Mouse (Mus musculus) neural tube, embryonic 15.5 days (tissue): ENCODE measurements around the gene Zbtb48. TPM values are rescaled to one million over a fixed set of nuclear protein-coding genes. Genes with fewer than 3 reads are reported as not detected.
A peak's percentile ranks its signal among the peaks of the same experiment; 100 is the strongest.
"Not testable (repeated sequence)": the region's sequence is repeated elsewhere in the genome, so short reads cannot be mapped to it uniquely, and the experiment has no call there.

ENCODE experiments used
- ATAC-seq: fragments of 200-750 bp; cut with Nextera tagmentation; 2 replicates; pipeline ENCODE4 v1.8.0; 2017; ENCODE audit warnings: mild to moderate bottlenecking, moderate TSS enrichment, moderate library complexity; ENCODE audit not compliant: low FRiP score
- H3K27ac ChIP-seq: fragments of 300-500 bp; sonication (generic); replicated peaks from 2 replicates; pipeline ENCODE4 v1.5.1; 2015; ENCODE audit warnings: mild to moderate bottlenecking, inconsistent platforms
- H3K27me3 ChIP-seq: fragments of 300-500 bp; sonication (generic); replicated peaks from 2 replicates; pipeline ENCODE4 v1.6.1; 2015; ENCODE audit warnings: inconsistent platforms
- H3K36me3 ChIP-seq: fragments of 300-500 bp; sonication (generic); 2 replicates; pipeline ENCODE4 v1.6.1; 2015; ENCODE audit warnings: inconsistent platforms
- H3K4me1 ChIP-seq: fragments of 300-500 bp; sonication (generic); 2 replicates; pipeline ENCODE4 v1.6.1; 2015; ENCODE audit warnings: inconsistent platforms
- H3K4me2 ChIP-seq: fragments of 300-500 bp; sonication (generic); 2 replicates; pipeline ENCODE4 v1.6.1; 2015; ENCODE audit warnings: inconsistent platforms, mild to moderate bottlenecking, moderate library complexity
- H3K4me3 ChIP-seq: fragments of 300-500 bp; sonication (generic); replicated peaks from 2 replicates; pipeline ENCODE4 v1.5.1; 2015; ENCODE audit warnings: mild to moderate bottlenecking, inconsistent platforms
- H3K9ac ChIP-seq: fragments of 300-500 bp; sonication (generic); replicated peaks from 2 replicates; pipeline ENCODE4 v1.6.1; 2015; ENCODE audit warnings: mild to moderate bottlenecking, inconsistent platforms
- H3K9me3 ChIP-seq: fragments of 300-500 bp; sonication (generic); replicated peaks from 2 replicates; pipeline ENCODE4 v1.6.1; 2016; ENCODE audit warnings: inconsistent platforms
- WGBS: fragments of 180-500 bp; shearing (Covaris S2); methylation state at CpG from one replicate; pipeline ENCODE4 v1.1.7; 2015; ENCODE audit warnings: mixed read lengths; 5-methylcytosine and 5-hydroxymethylcytosine counted together
- polyA plus RNA-seq: library from polyadenylated mRNA; unstranded; fragments of >200 nt; fragmentation: Nextera tagmentation; extraction: Ambion mirVana; gene quantifications from 2 replicates; pipeline ENCODE4 v1.2.1, GENCODE M21; 2015

Zbtb48 gene
- polyA plus RNA-seq, 1 experiment from 2014 or later, result 15.9 TPM

DNA sequence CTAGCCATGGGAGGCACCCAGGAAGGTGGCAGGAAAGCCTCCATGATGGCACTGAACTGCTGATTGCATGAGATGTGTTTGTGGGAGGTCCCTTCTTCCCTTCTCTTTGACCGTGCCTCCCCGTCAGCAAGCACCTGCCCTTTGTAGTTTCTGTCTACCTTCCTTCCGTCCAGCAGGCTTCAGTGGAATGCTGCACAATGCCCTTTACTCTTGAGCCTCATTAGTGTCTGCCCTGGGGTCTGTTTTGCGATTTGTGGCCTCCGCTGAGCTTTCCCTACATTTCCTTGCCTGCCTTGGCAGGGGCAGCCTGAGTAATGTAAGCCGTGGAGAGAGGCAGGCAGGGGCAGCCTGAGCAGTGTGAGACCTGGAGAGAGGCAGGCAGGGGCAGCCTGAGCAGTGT, 17.1 kb upstream of the Zbtb48 start:
- Histone ChIP-seq H3K9ac (no peak overlapping the region), H3K4me2 (no peak overlapping the region), H3K9me3 (no peaks in the 10 kb centered on the region), H3K4me3 (no peak overlapping the region), H3K4me1 (peaks cover 16% of the 10 kb centered on the region), H3K27ac (no peak overlapping the region), H3K27me3 (no peaks in the 10 kb centered on the region), H3K36me3 (peaks cover 80% of the 10 kb centered on the region)
- ATAC-seq, result no peak
- WGBS, result 85% methylated on average over 6 of the region's 6 CpGs

DNA sequence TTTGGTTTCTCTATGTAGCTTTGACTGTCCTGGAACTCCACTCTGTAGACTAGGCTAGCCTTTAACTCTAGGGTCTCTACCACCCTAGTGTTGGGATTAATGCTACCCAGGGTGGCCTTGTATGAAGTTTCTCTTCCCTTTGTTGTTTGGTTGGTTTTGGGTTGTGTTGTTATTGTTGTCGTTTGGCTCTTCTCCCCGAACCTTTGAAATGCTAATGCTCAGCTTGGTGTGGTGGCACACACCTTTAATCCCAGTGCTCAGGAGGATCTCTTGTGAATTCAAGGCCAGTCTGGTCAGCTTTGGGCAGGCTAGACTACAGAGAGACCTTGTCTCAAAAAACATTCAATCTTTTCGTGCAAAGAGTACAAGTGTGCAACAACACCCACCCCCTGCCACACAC, 15.7 kb upstream of the Zbtb48 start:
- Histone ChIP-seq H3K27me3 (no peaks in the 10 kb centered on the region), H3K4me3 (no peak overlapping the region), H3K36me3 (peaks cover 69% of the 10 kb centered on the region), H3K4me1 (peaks cover 20% of the 10 kb centered on the region), H3K4me2 (no peak overlapping the region), H3K27ac (no peak overlapping the region), H3K9ac (no peak overlapping the region), H3K9me3 (no peaks in the 10 kb centered on the region)
- ATAC-seq, result no peak
- 85% methylated on average over 3 of the region's 3 CpGs for WGBS

DNA sequence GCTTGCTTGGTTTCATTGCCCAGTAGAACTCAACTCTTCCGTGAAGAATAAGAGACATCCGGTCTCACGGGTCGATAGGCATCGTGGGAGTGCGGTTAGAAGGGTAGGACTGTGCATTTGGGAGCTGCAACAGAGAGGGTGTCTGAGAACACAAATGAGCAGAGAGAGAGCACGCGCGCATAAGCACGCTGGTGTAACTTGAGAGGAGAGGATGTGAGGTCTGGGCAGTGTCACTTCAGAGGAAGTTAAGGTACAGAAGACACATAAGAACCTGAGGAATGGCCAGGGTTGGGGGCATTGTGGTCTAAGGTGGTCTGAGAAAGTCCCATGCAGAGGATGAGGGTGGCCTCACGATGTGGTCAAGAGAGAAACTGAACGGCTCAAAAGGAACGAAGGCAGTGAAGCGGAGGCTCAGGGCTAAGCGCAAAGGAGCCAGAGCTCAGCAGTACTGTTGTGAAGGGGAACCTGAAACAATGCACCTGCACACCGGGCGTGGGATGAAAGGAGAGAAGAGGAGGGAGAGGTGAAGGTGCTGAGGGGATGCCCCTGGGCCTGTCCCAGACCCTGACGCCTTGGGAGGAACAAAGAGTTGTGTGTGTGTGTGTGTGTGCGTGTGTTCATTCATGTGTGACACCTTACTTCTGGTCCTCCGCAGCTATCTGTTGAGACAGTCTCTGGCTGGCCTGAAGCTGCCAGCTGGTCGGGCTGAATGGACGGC, 14.6 kb upstream of the Zbtb48 start:
- no peak overlapping the region for H3K4me2 ChIP-seq
- H3K9ac ChIP-seq, result no peak overlapping the region
- no peak for ATAC-seq
- peaks cover 20% of the 10 kb centered on the region for H3K4me1 ChIP-seq
- H3K4me3 ChIP-seq, result no peak overlapping the region
- H3K27me3 ChIP-seq, result no peaks in the 10 kb centered on the region
- H3K9me3 ChIP-seq, result no peaks in the 10 kb centered on the region
- no peak overlapping the region for H3K27ac ChIP-seq
- peaks cover 58% of the 10 kb centered on the region for H3K36me3 ChIP-seq
- WGBS, result 94% methylated on average over 22 of the region's 22 CpGs

DNA sequence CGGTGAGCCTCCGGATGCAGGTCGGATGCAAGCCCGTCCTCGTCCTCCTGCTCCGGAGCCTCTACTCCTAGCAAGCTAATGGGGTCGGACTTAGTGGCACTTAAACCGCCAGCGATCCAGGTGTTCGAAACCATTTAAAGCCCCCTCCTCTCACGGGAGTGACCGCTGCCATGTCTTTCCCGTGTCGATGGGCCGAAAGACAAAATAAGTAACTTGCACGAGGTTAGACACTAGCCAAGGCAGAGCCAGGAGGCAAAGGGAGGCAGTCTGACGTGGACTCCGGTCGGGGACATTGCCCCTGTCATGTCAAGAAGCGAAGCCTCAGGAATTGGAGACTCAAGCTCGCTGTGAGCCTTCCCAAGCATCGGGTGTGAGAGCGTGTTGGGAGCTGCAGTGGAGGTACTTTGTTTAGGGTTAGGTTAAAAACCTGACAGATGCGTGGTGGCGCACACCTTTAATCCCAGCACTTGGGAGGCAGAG, 12.4 kb upstream of the Zbtb48 start:
- peaks cover 39% of the 10 kb centered on the region for H3K36me3 ChIP-seq
- ATAC-seq, result no peak
- 5% methylated on average over 25 of the region's 25 CpGs for WGBS
- peak overlapping the region; percentile 85 for H3K9ac ChIP-seq
- peak overlapping the region; percentile 95 for H3K4me2 ChIP-seq
- no peak overlapping the region for H3K27ac ChIP-seq
- no peaks in the 10 kb centered on the region for H3K27me3 ChIP-seq
- peak overlapping the region; percentile 97 for H3K4me3 ChIP-seq
- H3K4me1 ChIP-seq, result peaks cover 20% of the 10 kb centered on the region
- no peaks in the 10 kb centered on the region for H3K9me3 ChIP-seq

DNA sequence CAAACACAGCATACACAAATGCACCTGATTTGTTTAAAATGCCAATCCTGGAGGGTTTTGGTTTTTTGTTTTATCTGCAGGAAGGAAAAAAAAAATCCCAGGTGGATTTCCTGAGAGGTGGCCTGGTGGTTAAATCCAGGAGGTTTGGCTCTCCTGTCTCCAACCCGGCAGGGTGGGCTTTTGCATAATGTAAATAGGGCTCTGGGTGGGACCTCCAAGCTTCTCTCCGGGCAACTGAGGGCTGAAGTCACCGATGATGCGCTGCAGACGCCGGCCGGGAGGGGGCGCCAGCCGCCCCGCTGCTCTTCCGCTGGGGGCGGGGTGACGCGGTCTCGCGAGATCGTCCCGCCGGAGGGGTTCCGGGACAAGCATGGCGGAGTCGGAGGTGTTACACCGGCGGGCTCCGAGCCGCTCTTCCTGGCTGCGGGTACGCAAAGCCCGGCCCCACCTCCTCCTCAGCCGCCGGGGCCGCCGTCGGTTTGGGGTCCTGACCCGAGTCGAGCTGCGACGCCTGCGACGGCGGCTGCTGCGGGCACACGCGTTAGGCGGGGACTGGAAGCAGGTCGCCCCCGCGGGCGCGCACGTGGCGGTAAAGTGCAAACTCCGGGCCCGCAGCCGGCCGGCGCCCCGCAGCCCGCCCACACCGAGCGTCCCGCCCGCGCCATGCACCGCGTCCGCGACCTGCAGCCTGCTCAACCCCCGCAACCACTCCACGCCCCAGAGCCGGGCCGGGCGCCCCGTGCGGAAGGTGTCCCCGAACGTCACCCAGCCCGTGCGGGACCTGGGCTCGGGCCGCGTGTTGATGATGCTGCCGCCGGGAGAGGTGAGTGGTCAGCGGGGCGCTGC, 11.7 kb upstream of the Zbtb48 start, which contains the start of gene Nol9:
Gene Nol9 (plus strand): TSS at position 337 of the 846 bp plus-strand sequence.
- H3K27ac ChIP-seq, result no peak within 1 kb of the TSS; the same call in 1 of the 2 replicates

DNA sequence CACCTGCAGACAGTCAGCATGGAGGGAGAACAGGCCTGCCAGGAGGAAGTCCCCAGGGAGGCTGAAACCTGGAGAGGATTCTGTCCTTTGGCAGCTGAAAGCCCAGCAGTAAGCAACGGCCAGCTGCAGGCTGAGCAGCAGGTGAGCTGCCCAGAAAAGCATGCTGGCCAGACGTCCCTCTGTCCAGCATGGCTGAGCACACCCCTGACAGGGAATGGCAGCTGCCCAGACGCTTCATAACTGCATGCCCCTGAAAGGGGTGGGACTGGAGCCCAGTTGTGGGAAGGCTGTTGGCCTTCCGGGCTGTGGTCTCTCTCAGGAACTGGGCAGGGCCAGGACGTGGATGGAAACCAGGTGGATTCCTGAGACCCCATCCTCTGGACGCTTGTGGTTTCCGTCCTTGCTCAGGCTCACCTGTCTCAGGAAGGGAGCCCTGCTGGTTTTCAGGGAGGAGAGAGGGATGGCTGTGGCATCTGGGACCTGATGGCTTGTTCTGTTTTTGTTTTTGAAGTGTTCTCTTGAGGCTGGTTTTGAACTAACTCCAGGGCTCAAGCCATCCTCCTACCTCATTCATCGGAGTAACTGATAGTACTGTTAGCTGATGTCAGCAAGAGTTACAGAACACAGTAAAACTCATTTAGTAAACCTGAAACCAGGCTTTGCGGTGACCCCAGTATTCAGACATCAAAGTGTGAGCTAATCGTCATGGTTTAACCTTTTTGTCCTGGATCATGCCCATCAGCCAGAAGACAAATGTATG, 10.9 kb upstream of the Zbtb48 start, which contains the start of gene Tas1r1:
Gene Tas1r1 (minus strand): TSS at position 344 of the 760 bp plus-strand sequence.
- Histone ChIP-seq H3K27me3 (no peaks in the 10 kb centered on the region), H3K4me1 (peaks cover 20% of the 10 kb centered on the region), H3K36me3 (peaks cover 25% of the 10 kb centered on the region), H3K4me3 (peak within 1 kb of the TSS; percentile 97), H3K9me3 (no peaks in the 10 kb centered on the region), H3K9ac (peak within 1 kb of the TSS; percentile 85), H3K27ac (no peak within 1 kb of the TSS; the same call in 1 of the 2 replicates), H3K4me2 (peak within 1 kb of the TSS; percentile 95)
- 56% methylated on average over 10 of the region's 10 CpGs for WGBS
- ATAC-seq, result no peak

More for the DNA sequence above, 11.7 kb upstream of the Zbtb48 start, which contains the start of gene Nol9:
- WGBS, result under 1% methylated on average over 70 of the region's 86 CpGs
- Histone ChIP-seq H3K9me3 (no peaks in the 10 kb centered on the region), H3K4me3 (peak within 1 kb of the TSS; percentile 97), H3K27me3 (no peaks in the 10 kb centered on the region), H3K4me2 (peak within 1 kb of the TSS; percentile 95), H3K9ac (peak within 1 kb of the TSS; percentile 85), H3K36me3 (peaks cover 33% of the 10 kb centered on the region), H3K4me1 (peaks cover 20% of the 10 kb centered on the region)
- ATAC-seq, result peak; percentile 91

DNA sequence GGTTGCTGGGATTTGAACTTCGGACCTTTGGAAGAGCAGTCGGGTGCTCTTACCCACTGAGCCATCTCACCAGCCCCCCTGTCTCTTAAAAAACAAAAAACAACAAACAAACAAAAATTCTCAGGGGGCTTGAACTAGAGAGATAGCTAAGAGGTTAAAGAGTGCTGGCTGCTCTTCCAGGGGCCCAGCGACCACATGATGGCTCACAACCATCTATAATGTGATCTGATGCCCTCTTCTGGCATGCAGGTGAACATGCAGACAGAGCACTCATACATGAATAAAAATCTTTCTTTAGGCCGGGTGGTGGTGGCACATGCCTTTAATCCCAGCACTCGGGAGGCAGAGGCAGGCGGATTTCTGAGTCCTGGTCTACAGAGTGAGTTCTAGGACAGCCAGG, 9.0 kb upstream of the Zbtb48 start:
- not testable (repeated sequence) for ATAC-seq
- WGBS, result 91% methylated on average over 6 of the region's 6 CpGs

DNA sequence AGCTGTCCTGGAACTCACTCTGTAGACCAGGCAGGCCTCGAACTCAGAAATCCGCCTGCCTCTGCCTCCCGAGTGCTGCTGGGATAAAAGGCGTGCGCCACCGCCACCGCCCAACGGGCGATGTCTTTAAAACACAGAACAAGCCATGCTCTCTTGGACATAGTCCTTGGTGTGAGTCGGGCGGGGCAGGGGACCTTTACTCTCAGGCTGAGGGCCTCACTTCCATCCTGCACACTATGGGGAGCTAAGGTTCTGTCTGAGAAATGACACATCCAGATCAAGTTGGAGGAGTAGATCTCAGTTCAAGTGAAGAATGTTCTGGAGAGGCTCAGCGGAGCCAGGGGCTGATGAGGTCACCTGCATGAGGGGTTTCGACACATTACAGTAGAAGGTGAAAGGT, 5.5 kb upstream of the Zbtb48 start:
- no peak overlapping the region for H3K9ac ChIP-seq
- H3K27me3 ChIP-seq, result 0 out of 2 replicates have a peak, but pooled peaks cover 3% of the 10 kb centered on the region
- peaks cover 22% of the 10 kb centered on the region for H3K4me1 ChIP-seq
- H3K4me3 ChIP-seq, result no peak overlapping the region
- 92% methylated on average over 13 of the region's 13 CpGs for WGBS
- ATAC-seq, result no peak
- no peaks in the 10 kb centered on the region for H3K36me3 ChIP-seq
- no peaks in the 10 kb centered on the region for H3K9me3 ChIP-seq
- no peak overlapping the region for H3K4me2 ChIP-seq
- H3K27ac ChIP-seq, result no peak overlapping the region

More for the DNA sequence above, 9.0 kb upstream of the Zbtb48 start:
- H3K27me3 ChIP-seq, H3K4me3 ChIP-seq, H3K36me3 ChIP-seq, H3K4me2 ChIP-seq, H3K27ac ChIP-seq, H3K9ac ChIP-seq, H3K9me3 ChIP-seq: not testable (repeated sequence)
- peaks cover 20% of the 10 kb centered on the region for H3K4me1 ChIP-seq

DNA sequence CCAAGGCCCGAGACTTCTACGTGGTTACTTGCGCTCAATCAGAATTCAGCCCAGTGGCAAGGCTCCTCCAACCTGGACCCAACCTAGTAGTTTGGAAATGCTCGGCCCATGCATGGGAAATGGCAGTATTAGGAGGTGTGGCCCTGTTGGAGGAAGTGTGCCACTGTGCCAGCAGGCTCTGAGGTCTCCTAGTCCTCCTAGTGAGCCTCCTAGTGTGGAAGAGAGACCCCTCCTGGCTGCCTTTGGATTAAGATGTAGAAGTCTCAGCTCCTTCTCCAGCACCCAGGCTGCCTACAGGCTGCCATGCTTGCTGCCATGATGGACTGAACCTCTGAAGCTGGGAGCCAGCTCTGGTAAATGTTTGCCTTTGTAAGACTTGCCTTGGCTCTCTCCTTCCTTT, 2.5 kb upstream of the Zbtb48 start:
- H3K9me3 ChIP-seq, result no peaks in the 10 kb centered on the region
- H3K27ac ChIP-seq, result no peak overlapping the region
- 0 out of 2 replicates have a peak, but pooled peaks cover 3% of the 10 kb centered on the region for H3K27me3 ChIP-seq
- peaks cover 43% of the 10 kb centered on the region for H3K4me1 ChIP-seq
- no peaks in the 10 kb centered on the region for H3K36me3 ChIP-seq
- peak overlapping the region; percentile 8; the same call in 1 of the 2 replicates for H3K4me3 ChIP-seq
- peak overlapping the region; percentile 29 for H3K4me2 ChIP-seq
- WGBS, result 65% methylated on average over 4 of the region's 4 CpGs
- no peak for ATAC-seq
- 0 out of 2 replicates have a peak overlapping the region, but pooled peaks have one; percentile 6 for H3K9ac ChIP-seq

DNA sequence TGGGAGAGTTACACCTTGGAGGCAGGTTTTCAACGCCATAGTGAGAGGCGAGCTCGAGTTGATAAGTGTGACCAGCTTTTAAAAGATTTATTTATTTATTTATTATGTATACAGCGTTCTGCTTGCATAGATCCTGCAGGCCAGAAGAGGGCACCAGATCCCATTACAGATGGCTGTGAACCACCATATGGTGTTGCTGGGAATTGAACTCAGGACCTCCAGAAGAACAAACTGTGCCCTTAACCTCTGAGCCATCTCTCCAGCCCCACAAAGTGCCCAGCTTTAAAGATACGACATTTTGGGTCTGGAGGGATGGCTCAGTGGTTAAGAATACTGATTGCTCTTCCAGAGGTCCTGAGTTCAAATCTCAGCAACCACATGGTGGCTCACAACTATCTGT, 1.6 kb upstream of the Zbtb48 start:
- H3K4me2 ChIP-seq, result peak overlapping the region; percentile 99
- H3K9me3 ChIP-seq, result no peaks in the 10 kb centered on the region
- no peak for ATAC-seq
- no peak overlapping the region for H3K27ac ChIP-seq
- 0 out of 2 replicates have a peak, but pooled peaks cover 3% of the 10 kb centered on the region for H3K27me3 ChIP-seq
- 0 out of 2 replicates have a peak, but pooled peaks cover 2% of the 10 kb centered on the region for H3K36me3 ChIP-seq
- H3K4me3 ChIP-seq, result peak overlapping the region; percentile 82
- peaks cover 52% of the 10 kb centered on the region for H3K4me1 ChIP-seq
- WGBS, result 44% methylated on average over 5 of the region's 5 CpGs
- H3K9ac ChIP-seq, result no peak overlapping the region

DNA sequence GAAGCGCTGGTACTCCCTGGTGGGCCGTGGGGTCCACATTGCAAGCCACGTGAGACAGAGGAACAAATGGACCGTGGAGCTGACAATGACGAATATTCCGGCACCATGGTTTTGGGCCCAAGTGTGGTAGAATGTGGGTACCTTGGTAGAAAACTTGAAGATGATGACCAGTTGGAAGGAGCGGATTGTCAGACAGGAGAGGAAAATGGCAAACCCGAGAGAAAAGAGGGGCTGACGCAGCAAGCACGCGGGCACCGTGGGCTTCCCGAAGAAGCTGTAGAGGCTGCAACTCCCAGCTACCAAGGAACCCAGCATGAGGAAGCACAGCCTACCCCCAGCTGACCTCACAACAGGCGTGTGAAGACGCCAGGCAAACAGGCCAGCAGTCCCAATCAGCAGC, 985 bp upstream of the Zbtb48 start:
- peak overlapping the region; percentile 74; the same call in 1 of the 2 replicates for H3K9ac ChIP-seq
- ATAC-seq, result no peak
- H3K4me2 ChIP-seq, result peak overlapping the region; percentile 99
- 0 out of 2 replicates have a peak, but pooled peaks cover 3% of the 10 kb centered on the region for H3K27me3 ChIP-seq
- peaks cover 59% of the 10 kb centered on the region for H3K4me1 ChIP-seq
- 0 out of 2 replicates have a peak overlapping the region, but pooled peaks have one; percentile 82 for H3K27ac ChIP-seq
- H3K36me3 ChIP-seq, result peaks cover 8% of the 10 kb centered on the region
- H3K9me3 ChIP-seq, result no peaks in the 10 kb centered on the region
- peak overlapping the region; percentile 82 for H3K4me3 ChIP-seq
- 63% methylated on average over 15 of the region's 15 CpGs for WGBS
